Mouse (Mus musculus) spleen, adult 2 months (tissue): ENCODE results near the gene Stk38.

ENCODE experiments used
- CTCF ChIP-seq: fragments of 200-500 bp; IDR thresholded peaks from 2 replicates; pipeline ENCODE4 v1.5.1; 2011; ENCODE audit warnings: mild to moderate bottlenecking, inconsistent platforms; ENCODE audit not compliant: insufficient read depth, insufficient read length, insufficient replicate concordance; ENCODE audit errors: extremely low read depth
- POLR2A ChIP-seq: fragments of 200-500 bp; IDR thresholded peaks from 2 replicates; pipeline ENCODE4 v1.6.1; 2011; ENCODE audit warnings: low read depth, low read length, inconsistent platforms

GRCm38 (mm10) chr17:28988996-28989395, 18.8 kb downstream of the Stk38 start:
- TF ChIP-seq CTCF (no peak), POLR2A (no peak)
